Mouse (Mus musculus): Measurements from ENCODE around the gene Fam210b.

The Fam210b gene

GRCm38 (mm10) chr2:172346933-172347611 lies 1.7 kb downstream of the Fam210b start:
- in situ Hi-C loops (cut with MboI; ENCODE audit: low pct_unique_long_range_greater_than_20kb in 1 of 2, low sequenced_read_pairs in 2 of 2, unreplicated experiment in 1 of 2): loop anchor here in 1 of 2 experiments (10.0 kb wide), 1 partner anchor 122 kb away; no protein-coding TSS in a partner anchor

- in situ Hi-C loops (cut with MboI; ENCODE audit: low pct_unique_long_range_greater_than_20kb in 1 of 2, low sequenced_read_pairs in 2 of 2, unreplicated experiment in 1 of 2): loop anchor here in 1 of 2 experiments (10.0 kb wide), 1 partner anchor 124 kb away; no protein-coding TSS in a partner anchor
Observed at GRCm38 (mm10) chr2:172348297-172348950, 3.1 kb downstream of the Fam210b start.

- in situ Hi-C loops (cut with MboI; ENCODE audit: low pct_unique_long_range_greater_than_20kb in 1 of 2, low sequenced_read_pairs in 2 of 2, unreplicated experiment in 1 of 2): loop anchor here in 1 of 2 experiments (10.0 kb wide), 1 partner anchor 125 kb away; no protein-coding TSS in a partner anchor
Observed at GRCm38 (mm10) chr2:172349776-172350175, 4.4 kb downstream of the Fam210b start.

GRCm38 (mm10) chr2:172350773-172351172 lies 5.4 kb downstream of the Fam210b start:
- in situ Hi-C loops (cut with MboI; ENCODE audit: low pct_unique_long_range_greater_than_20kb in 1 of 2, low sequenced_read_pairs in 2 of 2, unreplicated experiment in 1 of 2): no loop called here

- in situ Hi-C loops (cut with MboI; ENCODE audit: low pct_unique_long_range_greater_than_20kb in 1 of 2, low sequenced_read_pairs in 2 of 2, unreplicated experiment in 1 of 2): no loop called here
Observed at GRCm38 (mm10) chr2:172353218-172353617, 7.9 kb downstream of the Fam210b start.

GRCm38 (mm10) chr2:172354761-172355160 lies 9.4 kb downstream of the Fam210b start:
- in situ Hi-C loops (cut with MboI; ENCODE audit: low pct_unique_long_range_greater_than_20kb in 1 of 2, low sequenced_read_pairs in 2 of 2, unreplicated experiment in 1 of 2): no loop called here

- in situ Hi-C loops (cut with MboI; ENCODE audit: low pct_unique_long_range_greater_than_20kb in 1 of 2, low sequenced_read_pairs in 2 of 2, unreplicated experiment in 1 of 2): no loop called here
Observed at GRCm38 (mm10) chr2:172355833-172356232, 10.5 kb downstream of the Fam210b start.

- in situ Hi-C loops (cut with MboI; ENCODE audit: low pct_unique_long_range_greater_than_20kb in 1 of 2, low sequenced_read_pairs in 2 of 2, unreplicated experiment in 1 of 2): no loop called here
Observed at GRCm38 (mm10) chr2:172363176-172363575, 17.8 kb downstream of the Fam210b start.

- in situ Hi-C loops (cut with MboI; ENCODE audit: low pct_unique_long_range_greater_than_20kb in 1 of 2, low sequenced_read_pairs in 2 of 2, unreplicated experiment in 1 of 2): no loop called here
Observed at GRCm38 (mm10) chr2:172370411-172371223, 25.3 kb downstream of the Fam210b start, which contains the start of the genes Aurka and Cstf1. Aurka (minus strand) TSS chr2:172370535. Cstf1 (plus strand) TSS chr2:172370681.

GRCm38 (mm10) chr2:172371258-172371657 lies 25.9 kb downstream of the Fam210b start:
- in situ Hi-C loops (cut with MboI; ENCODE audit: low pct_unique_long_range_greater_than_20kb in 1 of 2, low sequenced_read_pairs in 2 of 2, unreplicated experiment in 1 of 2): no loop called here

GRCm38 (mm10) chr2:172376551-172376950 lies 31.2 kb downstream of the Fam210b start:
- in situ Hi-C loops (cut with MboI; ENCODE audit: low pct_unique_long_range_greater_than_20kb in 1 of 2, low sequenced_read_pairs in 2 of 2, unreplicated experiment in 1 of 2): no loop called here

- in situ Hi-C loops (cut with MboI; ENCODE audit: low pct_unique_long_range_greater_than_20kb in 1 of 2, low sequenced_read_pairs in 2 of 2, unreplicated experiment in 1 of 2): no loop called here
Observed at GRCm38 (mm10) chr2:172376999-172377515, 31.7 kb downstream of the Fam210b start.

- in situ Hi-C loops (cut with MboI; ENCODE audit: low pct_unique_long_range_greater_than_20kb in 1 of 2, low sequenced_read_pairs in 2 of 2, unreplicated experiment in 1 of 2): no loop called here
Observed at GRCm38 (mm10) chr2:172378332-172378731, 33.0 kb downstream of the Fam210b start.

GRCm38 (mm10) chr2:172380513-172380912 lies 35.1 kb downstream of the Fam210b start:
- in situ Hi-C loops (cut with MboI; ENCODE audit: low pct_unique_long_range_greater_than_20kb in 1 of 2, low sequenced_read_pairs in 2 of 2, unreplicated experiment in 1 of 2): no loop called here

GRCm38 (mm10) chr2:172381341-172381740 lies 36.0 kb downstream of the Fam210b start:
- in situ Hi-C loops (cut with MboI; ENCODE audit: low pct_unique_long_range_greater_than_20kb in 1 of 2, low sequenced_read_pairs in 2 of 2, unreplicated experiment in 1 of 2): no loop called here

- in situ Hi-C loops (cut with MboI; ENCODE audit: low pct_unique_long_range_greater_than_20kb in 1 of 2, low sequenced_read_pairs in 2 of 2, unreplicated experiment in 1 of 2): no loop called here
Observed at GRCm38 (mm10) chr2:172381898-172382297, 36.5 kb downstream of the Fam210b start.

GRCm38 (mm10) chr2:172384715-172385114 lies 39.4 kb downstream of the Fam210b start:
- in situ Hi-C loops (cut with MboI; ENCODE audit: low pct_unique_long_range_greater_than_20kb in 1 of 2, low sequenced_read_pairs in 2 of 2, unreplicated experiment in 1 of 2): no loop called here

GRCm38 (mm10) chr2:172390341-172390740 lies 45.0 kb downstream of the Fam210b start:
- in situ Hi-C loops (cut with MboI; ENCODE audit: low pct_unique_long_range_greater_than_20kb in 1 of 2, low sequenced_read_pairs in 2 of 2, unreplicated experiment in 1 of 2): no loop called here

Measured in mouse embryonic stem cell (cell line).